Mouse (Mus musculus) midbrain, embryonic 14.5 days (tissue): Measurements from ENCODE around the gene Arl14ep. TPM values are rescaled to one million over a fixed set of nuclear protein-coding genes. Genes with fewer than 3 reads are reported as not detected.

Experiments
- ATAC-seq: fragments of 200-750 bp; cut with Nextera tagmentation; 2 replicates; pipeline ENCODE4 v1.8.0; 2017; ENCODE audit warnings: moderate number of reproducible peaks, moderate library complexity; ENCODE audit not compliant: low FRiP score, low TSS enrichment
- DNase-seq: peaks from one replicate; pipeline ENCODE4 v3.0.0-alpha.2; 2015
- H3K27ac ChIP-seq: fragments of 300-500 bp; sonication (generic); replicated peaks from 2 replicates; pipeline ENCODE4 v1.5.1; 2014; ENCODE audit warnings: mild to moderate bottlenecking, low read depth, low read length, moderate library complexity
- H3K27me3 ChIP-seq: fragments of 300-500 bp; sonication (generic); 2 replicates; pipeline ENCODE4 v1.6.1; 2014; ENCODE audit warnings: low read length, control low read depth, mixed read lengths; ENCODE audit not compliant: control insufficient read depth, insufficient read depth
- H3K36me3 ChIP-seq: fragments of 300-500 bp; sonication (generic); 2 replicates; pipeline ENCODE4 v1.6.1; 2014; ENCODE audit warnings: low read length, control low read depth; ENCODE audit not compliant: control insufficient read depth, insufficient read depth
- H3K4me1 ChIP-seq: fragments of 300-500 bp; sonication (generic); 2 replicates; pipeline ENCODE4 v1.6.1; 2014; ENCODE audit warnings: mild to moderate bottlenecking, antibody characterized with exemption, low read length, control low read depth; ENCODE audit not compliant: control insufficient read depth, insufficient read depth
- H3K4me2 ChIP-seq: fragments of 300-500 bp; sonication (generic); 2 replicates; pipeline ENCODE4 v1.6.1; 2014; ENCODE audit warnings: mild to moderate bottlenecking, low read length, moderate library complexity
- H3K4me3 ChIP-seq: fragments of 300-500 bp; sonication (generic); replicated peaks from 2 replicates; pipeline ENCODE4 v1.5.1; 2014; ENCODE audit warnings: low read depth, low read length
- H3K9ac ChIP-seq: fragments of 300-500 bp; sonication (generic); replicated peaks from 2 replicates; pipeline ENCODE4 v1.6.1; 2014; ENCODE audit warnings: mild to moderate bottlenecking, low read length, moderate library complexity
- H3K9me3 ChIP-seq: fragments of 300-500 bp; sonication (generic); 2 replicates; pipeline ENCODE4 v1.6.1; 2016; ENCODE audit warnings: low read length, control low read depth, mixed read lengths; ENCODE audit not compliant: control insufficient read depth
- WGBS: fragments of 180-500 bp; shearing (Covaris S2); extraction: QIAGEN DNeasy Blood & Tissue Kit; methylation state at CpG from one replicate; pipeline ENCODE4 v1.1.7; 2014; 5-methylcytosine and 5-hydroxymethylcytosine counted together
- polyA plus RNA-seq: library from polyadenylated mRNA; unstranded; fragments of >200 nt; fragmentation: Nextera tagmentation; extraction: Ambion mirVana; gene quantifications from 2 replicates; pipeline ENCODE4 v1.2.1, GENCODE M21; 2014

Gene Arl14ep
- polyA plus RNA-seq, 1 experiment from 2014 or later: 44.6 TPM

DNA sequence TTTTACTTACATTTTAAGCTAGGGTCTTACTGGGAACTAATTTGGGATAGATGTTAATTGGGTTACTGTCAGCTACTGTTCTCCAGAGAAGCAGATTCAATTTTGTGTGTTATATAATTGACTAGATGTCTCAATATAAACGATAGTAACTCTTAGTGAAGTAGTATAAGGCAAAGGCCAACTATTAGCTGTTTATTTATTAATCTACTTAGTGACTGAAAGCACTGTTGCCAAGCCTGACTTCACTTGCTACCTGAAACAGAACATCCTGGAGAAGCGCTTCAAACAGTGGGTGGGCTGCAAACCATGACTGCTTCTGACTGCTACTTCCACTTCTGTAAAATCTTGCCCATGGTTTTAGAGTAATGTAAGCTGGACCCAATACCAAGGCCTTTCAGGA, 13.2 kb downstream of the Arl14ep start:
- Histone ChIP-seq H3K27me3 (no peaks in the 10 kb centered on the region), H3K4me3 (no peak overlapping the region), H3K4me1 (no peaks in the 10 kb centered on the region), H3K36me3 (peaks cover 24% of the 10 kb centered on the region), H3K9ac (no peak overlapping the region), H3K4me2 (no peak overlapping the region), H3K9me3 (no peaks in the 10 kb centered on the region), H3K27ac (no peak overlapping the region)
- ATAC-seq: no peak
- WGBS: 91% methylated on average over 2 of the region's 2 CpGs
- DNase-seq: no peak

DNA sequence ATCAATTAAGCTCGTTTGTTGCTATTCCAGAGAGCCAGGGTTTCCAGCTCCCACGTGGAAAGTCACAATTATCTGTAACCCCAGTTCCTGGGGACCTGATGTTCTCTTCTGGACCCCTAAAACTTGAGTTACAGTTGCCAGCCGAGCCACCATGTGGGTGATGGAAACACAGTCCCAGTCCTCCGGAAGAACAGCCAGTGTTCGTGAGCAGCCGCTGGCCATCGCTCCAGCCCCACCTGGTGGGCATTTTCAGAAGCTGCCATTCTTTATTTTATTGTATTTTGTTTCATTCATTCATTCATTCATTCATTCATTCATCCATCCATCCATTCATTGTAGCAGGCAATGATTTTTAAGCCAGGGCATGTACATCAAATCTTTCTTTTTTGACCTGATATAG, 14.0 kb downstream of the Arl14ep start:
- Histone ChIP-seq H3K9me3 (no peaks in the 10 kb centered on the region), H3K4me3 (no peak overlapping the region), H3K4me1 (no peaks in the 10 kb centered on the region), H3K27ac (no peak overlapping the region), H3K4me2 (no peak overlapping the region), H3K36me3 (peaks cover 17% of the 10 kb centered on the region), H3K27me3 (no peaks in the 10 kb centered on the region), H3K9ac (no peak overlapping the region)
- WGBS: 39% methylated on average over 7 of the region's 7 CpGs
- no peak for ATAC-seq
- peak; percentile 52 for DNase-seq

DNA sequence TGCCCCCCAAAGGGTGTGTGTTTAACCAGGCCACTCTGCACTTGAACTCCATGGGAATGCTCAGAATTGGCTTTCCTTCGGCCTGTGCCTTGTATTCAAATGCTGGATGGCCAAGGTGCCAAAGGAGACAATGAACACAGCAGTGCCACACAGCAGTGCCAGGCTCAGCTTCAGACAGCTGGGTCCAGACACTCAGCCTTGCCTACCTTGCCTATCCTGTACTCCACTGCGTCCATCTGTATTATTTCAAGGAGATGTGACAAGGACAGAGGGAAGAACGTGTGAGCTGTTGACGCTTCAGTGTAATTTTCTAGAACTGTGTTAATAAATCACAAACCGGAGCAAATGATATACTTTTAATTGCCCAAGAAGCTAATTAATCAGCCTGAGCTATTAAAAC, 14.8 kb downstream of the Arl14ep start:
- no peaks in the 10 kb centered on the region for H3K9me3 ChIP-seq
- H3K4me3 ChIP-seq: no peak overlapping the region
- H3K4me2 ChIP-seq: no peak overlapping the region
- ATAC-seq: no peak
- WGBS: 92% methylated on average over 5 of the region's 5 CpGs
- no peaks in the 10 kb centered on the region for H3K4me1 ChIP-seq
- no peaks in the 10 kb centered on the region for H3K27me3 ChIP-seq
- H3K27ac ChIP-seq: no peak overlapping the region
- no peak for DNase-seq
- peaks cover 9% of the 10 kb centered on the region for H3K36me3 ChIP-seq
- H3K9ac ChIP-seq: no peak overlapping the region

DNA sequence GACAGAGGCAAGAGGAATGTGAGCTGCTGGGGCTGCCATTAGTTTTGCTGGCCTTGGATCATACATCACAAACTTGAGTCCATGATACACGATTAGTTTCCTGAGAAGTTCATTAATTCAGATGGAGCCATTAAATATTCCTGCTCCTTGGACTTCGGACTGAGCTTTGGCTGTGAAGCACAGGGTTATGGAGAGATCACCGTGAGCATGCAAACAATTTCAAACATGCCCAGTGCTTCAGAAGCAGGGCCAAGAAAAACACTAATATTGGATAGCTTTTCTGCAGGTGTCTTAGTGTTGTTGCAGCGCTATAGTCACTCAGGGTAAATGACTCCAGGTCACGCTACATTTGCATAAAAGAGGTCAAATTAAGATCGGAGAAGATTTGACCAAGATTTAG, 15.3 kb downstream of the Arl14ep start:
- 86% methylated on average over 6 of the region's 6 CpGs for WGBS
- no peak for ATAC-seq

DNA sequence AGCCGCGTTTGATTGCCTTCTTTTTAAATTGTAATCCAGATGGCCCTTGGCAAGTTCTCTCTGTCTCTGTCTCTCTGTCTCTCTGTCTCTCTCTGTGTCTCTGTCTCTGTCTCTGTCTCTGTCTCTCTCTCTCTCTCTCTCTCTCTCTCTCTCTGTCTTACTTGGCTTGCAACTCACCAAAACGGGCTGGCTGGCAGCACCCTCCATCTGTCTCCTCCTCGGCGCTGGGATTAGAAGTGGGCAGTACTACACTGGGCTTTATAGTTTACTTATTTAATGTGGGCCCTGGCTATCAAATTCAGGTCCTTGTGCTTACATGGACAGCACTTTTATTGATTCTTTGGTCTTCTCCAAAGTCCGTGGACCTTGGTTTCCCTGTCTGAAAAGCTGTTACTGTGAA, 18.1 kb downstream of the Arl14ep start:
- Histone ChIP-seq H3K27ac (no peak overlapping the region), H3K4me1 (no peaks in the 10 kb centered on the region), H3K36me3 (no peaks in the 10 kb centered on the region), H3K9ac (no peak overlapping the region), H3K4me2 (no peak overlapping the region), H3K9me3 (no peaks in the 10 kb centered on the region), H3K4me3 (no peak overlapping the region), H3K27me3 (no peaks in the 10 kb centered on the region)
- no peak for ATAC-seq
- no peak for DNase-seq
- WGBS: 69% methylated on average over 6 of the region's 6 CpGs

More for the DNA sequence above, 15.3 kb downstream of the Arl14ep start:
- no peak for DNase-seq
- H3K9ac ChIP-seq: no peak overlapping the region
- no peak overlapping the region for H3K4me3 ChIP-seq
- H3K27ac ChIP-seq: no peak overlapping the region
- H3K36me3 ChIP-seq: peaks cover 8% of the 10 kb centered on the region
- no peaks in the 10 kb centered on the region for H3K27me3 ChIP-seq
- no peak overlapping the region for H3K4me2 ChIP-seq
- no peaks in the 10 kb centered on the region for H3K9me3 ChIP-seq
- H3K4me1 ChIP-seq: no peaks in the 10 kb centered on the region

DNA sequence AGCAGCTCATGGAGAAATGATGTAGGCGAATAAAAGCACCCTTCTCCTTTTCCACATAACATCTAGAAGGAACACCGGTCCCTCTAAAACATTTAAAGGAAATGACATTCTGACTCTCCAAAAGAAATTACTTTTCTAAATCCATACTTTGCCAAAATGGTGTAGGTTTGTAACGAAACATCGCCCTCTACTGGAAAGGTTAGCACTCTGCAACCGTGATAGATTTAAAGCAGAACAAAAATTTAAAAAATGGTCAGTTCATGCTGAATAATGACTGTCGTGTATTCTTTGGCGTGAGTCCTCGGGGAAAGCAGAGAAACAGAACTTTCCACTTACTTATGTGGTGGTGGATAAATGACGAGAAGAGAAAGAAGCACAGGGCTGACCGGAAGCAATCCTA, 18.6 kb downstream of the Arl14ep start:
- H3K4me3 ChIP-seq: no peak overlapping the region
- H3K9me3 ChIP-seq: no peaks in the 10 kb centered on the region
- no peak for ATAC-seq
- 16% methylated on average over 10 of the region's 10 CpGs for WGBS
- no peaks in the 10 kb centered on the region for H3K36me3 ChIP-seq
- no peak overlapping the region for H3K4me2 ChIP-seq
- H3K27ac ChIP-seq: no peak overlapping the region
- H3K9ac ChIP-seq: no peak overlapping the region
- no peaks in the 10 kb centered on the region for H3K4me1 ChIP-seq
- DNase-seq: peak; percentile 91
- H3K27me3 ChIP-seq: no peaks in the 10 kb centered on the region

DNA sequence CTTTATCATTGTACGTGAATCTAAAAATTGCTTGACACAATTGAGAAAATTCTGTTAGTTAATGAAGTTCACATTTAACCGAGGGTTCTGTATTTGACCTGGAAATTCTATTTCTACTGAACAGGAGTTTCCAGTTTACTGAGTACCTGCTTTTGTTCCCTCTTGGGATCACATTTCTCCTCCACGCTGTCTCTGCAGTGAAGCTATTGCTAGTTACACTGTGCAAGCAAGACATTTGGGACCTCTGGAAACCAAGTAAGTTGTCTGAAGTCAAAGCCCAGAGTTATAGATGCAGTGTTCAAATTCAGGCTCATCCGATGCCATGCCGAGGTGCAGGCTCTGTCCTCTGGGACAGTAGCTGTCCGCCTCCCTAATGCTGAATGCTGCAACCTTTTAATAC, 19.2 kb downstream of the Arl14ep start:
- Histone ChIP-seq H3K9ac (no peak overlapping the region), H3K4me3 (no peak overlapping the region), H3K27ac (no peak overlapping the region), H3K27me3 (no peaks in the 10 kb centered on the region), H3K36me3 (no peaks in the 10 kb centered on the region), H3K9me3 (no peaks in the 10 kb centered on the region), H3K4me2 (no peak overlapping the region), H3K4me1 (no peaks in the 10 kb centered on the region)
- DNase-seq (no peak), ATAC-seq (no peak)
- WGBS: 51% methylated on average over 6 of the region's 6 CpGs

DNA sequence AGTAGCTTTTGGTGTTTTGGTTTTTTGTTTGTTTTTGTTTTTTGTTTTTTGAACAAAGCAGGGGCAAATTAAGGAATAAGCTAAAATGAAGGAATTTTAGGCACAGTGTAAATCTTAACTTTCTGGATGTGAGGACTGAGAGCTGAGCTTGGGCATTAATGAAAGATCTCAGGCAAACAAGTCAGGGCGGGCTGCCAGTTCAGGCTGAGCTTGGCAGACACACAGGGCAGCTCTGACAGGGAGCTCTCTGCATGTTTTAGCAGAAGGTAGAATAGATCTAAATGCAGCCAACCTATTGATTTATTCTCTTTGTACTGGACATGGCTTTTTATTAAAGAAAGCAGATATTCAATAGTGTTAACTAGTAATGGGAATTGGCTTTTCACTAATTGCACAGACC, 31.8 kb downstream of the Arl14ep start:
- ATAC-seq (no peak), DNase-seq (peak; percentile 59)
- Histone ChIP-seq H3K9ac (no peak overlapping the region), H3K27ac (no peak overlapping the region), H3K27me3 (no peaks in the 10 kb centered on the region), H3K4me3 (no peak overlapping the region), H3K4me1 (no peaks in the 10 kb centered on the region), H3K36me3 (no peaks in the 10 kb centered on the region), H3K4me2 (no peak overlapping the region), H3K9me3 (no peaks in the 10 kb centered on the region)
- 77% methylated on average over 1 of the region's 1 CpGs for WGBS

DNA sequence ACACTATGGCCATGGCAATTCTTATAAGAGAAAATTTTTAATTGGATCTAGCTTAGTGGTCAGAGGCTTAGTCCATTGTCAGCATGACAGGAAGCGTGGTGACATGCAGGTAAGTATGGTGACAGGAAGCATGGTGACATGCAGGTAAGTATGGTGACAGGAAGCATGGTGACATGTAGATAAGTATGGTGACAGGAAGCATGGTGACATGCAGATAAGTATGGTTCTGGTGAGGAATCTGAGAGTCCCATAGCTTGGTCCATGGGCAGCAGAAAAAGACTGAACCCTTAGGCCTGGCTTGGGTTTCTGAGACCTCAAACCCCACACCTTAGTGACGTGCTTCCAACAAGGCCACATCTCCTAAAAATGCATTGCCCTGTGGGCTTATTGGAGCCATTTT, 38.5 kb downstream of the Arl14ep start:
- no peak overlapping the region for H3K4me3 ChIP-seq
- no peak overlapping the region for H3K4me2 ChIP-seq
- ATAC-seq (no peak), DNase-seq (no peak)
- H3K36me3 ChIP-seq: no peaks in the 10 kb centered on the region
- H3K4me1 ChIP-seq: no peaks in the 10 kb centered on the region
- H3K9me3 ChIP-seq: no peaks in the 10 kb centered on the region
- 92% methylated on average over 2 of the region's 2 CpGs for WGBS
- no peak overlapping the region for H3K27ac ChIP-seq
- H3K27me3 ChIP-seq: no peaks in the 10 kb centered on the region
- no peak overlapping the region for H3K9ac ChIP-seq
